Mouse (Mus musculus) left cerebral cortex, postnatal 36 days (tissue): Measurements from ENCODE around the gene Paqr6. TPM values are rescaled to one million over a fixed set of nuclear protein-coding genes. Genes with fewer than 3 reads are reported as not detected.

ENCODE experiments used
- DNase-seq, 2 experiments: peaks; one replicate each; pipeline ENCODE4 v3.0.0; 2021 to 2022; ENCODE audit warnings: low spot score in 2 of 2, mixed read lengths in 1 of 2
- intact Hi-C: fragments of 180-260 bp; cut with DNase I; formaldehyde crosslinking; loops from one replicate; pipeline ENCODE4 v1.15.1; 2025
- total RNA-seq, 2 experiments: library from RNA; stranded (reverse); gene quantifications; 2 replicates each; pipeline ENCODE4 v1.2.3; 2021

Gene Paqr6
- 1 to 10 TPM; 6.9 to 8.4 TPM for total RNA-seq

DNA sequence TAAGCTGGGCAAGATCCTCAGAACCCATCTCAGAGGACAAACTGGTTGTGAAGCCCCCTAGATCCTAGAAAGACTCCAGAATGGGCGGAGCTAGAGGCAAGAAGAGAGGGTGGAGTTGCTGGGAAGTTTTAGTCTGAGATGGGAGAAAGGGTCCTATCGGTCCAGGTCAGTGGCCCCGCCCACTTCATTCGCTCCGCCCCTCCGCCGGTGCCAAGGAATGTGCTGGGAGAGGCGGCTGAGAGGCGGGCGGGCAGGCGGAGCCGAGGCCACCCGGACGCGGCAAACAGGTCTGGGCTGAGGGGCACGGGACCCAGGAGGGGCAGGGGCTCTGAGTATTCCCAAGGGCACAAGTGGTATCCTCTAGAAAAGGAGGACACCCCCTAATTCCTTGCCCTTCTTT is at the start of gene Paqr6:
Paqr6 (plus strand) TSS at position 248 of the 400 bp plus-strand sequence.
- DNase-seq: no peak
- intact Hi-C loops: no loop called here

DNA sequence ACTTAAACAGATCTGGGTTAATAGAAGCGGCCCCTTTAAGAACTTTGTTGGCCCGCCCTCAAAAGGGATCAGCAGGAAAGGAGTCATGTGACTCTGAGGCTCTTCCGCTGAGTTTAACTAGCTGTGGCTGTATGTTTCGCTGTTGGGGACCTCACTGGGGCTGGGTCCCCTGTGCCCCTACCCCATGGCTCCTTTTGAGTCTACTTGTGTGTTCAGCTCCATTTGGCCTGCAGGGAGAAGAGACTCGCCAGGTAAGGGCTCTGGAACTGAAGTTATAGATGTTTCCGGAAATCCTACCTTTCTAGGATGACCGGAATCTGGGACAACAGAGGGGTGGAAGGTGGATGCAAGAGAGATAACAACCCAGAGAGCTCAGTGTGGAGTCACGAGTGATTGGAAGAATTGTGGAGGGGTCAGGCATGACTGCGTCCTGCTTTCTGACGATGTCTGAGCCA is 39.4 kb upstream of the Paqr6 start, which contains the start of gene Glmp:
Glmp (plus strand) TSS at position 73 of the 455 bp plus-strand sequence.
- DNase-seq: peak; percentile 54 to 60
- intact Hi-C loops: no loop called here

DNA sequence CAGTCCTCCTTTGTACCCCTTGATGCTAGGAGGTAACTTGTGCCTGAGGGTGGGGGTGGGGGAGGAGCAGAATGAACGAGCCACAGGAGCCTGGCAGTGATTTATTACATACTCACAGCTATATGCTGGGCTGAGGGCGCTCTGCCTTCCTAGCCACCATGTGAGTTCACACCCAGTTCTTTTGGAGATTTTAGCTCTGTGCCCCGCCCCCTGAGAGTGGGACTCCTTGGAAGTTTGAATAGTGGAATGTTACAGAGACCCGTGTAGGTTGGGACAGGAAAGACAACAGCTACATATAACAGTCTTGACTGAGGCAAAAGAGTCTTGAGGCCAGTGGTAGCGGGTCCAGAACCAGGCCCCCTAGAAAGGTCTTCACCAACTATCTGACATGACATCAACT is 35.4 kb upstream of the Paqr6 start:
- intact Hi-C loops: no loop called here
- no peak for DNase-seq

DNA sequence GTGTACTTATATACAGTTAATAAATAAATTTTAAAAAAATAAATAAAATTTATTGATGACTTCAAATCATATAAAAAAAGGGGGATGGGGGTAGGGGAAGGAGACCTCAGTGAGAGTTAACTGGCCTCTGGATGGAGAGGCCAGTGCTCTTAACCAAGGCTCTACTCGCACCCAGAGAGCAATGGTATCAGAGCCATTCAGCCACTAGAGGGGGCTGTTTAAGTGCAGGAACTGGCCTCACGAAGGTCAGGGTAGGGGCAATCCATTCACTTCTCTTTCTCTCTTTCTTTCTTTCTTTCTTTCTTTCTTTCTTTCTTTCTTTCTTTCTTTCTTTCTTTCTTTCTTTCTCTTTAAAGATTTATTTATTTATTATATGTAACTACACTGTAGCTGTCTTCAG is 33.1 kb upstream of the Paqr6 start:
- intact Hi-C loops: no loop called here
- DNase-seq: no peak

DNA sequence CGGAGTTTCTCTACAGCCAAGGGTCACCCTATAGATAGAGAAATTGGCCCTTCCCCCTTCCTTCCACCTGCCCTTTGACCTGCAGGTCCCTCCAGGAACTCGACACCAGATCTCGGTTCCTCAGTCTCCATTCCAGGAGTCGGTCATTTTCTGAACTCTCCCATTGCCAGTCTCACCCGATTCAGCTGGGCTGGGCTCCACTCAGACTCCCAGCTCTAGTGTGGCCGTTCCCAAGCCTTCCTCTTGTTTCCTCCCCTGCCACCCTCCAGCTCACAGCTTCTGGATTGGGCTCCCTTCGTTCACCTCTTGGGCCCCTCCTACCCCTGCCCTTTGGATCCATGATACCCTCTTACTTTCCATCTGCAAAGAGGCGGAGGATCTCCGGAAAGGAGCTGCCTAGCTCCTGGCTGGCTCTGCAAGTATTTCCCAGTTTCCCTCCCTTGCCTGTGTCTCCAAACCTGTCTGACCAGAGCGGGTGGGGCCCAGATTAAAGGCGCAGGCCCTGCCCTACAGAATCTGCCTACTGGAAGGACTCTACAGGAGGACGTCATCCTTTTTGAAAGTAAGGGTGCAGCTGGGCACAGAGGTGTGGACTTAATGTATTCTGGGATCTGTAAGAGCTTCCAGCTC is 30.2 kb upstream of the Paqr6 start:
- intact Hi-C loops: no loop called here
- no peak for DNase-seq

DNA sequence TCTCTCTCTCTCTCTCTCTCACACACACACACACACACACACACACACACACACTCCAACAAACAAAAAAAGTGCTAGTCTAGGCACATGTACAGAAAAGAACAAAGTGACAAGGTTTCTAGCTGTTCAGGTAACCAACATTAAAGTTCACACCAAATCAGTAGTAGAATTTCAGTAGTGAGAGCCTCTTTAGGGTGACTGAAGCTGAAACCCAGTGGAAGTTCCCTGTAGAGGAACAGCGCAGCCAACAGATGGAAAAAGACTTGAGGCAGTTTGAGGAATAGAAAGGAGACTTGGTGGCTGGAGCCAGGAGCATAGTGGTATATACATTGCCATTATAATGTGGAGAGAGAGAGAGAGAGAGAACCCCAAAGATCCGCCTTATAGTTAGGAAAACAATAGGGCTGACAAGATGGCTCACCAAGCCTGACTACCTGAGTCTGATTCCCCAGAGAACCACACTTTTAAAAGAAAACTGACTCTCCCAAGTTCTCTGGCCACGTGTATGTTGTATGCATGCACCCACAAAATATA is 29.4 kb upstream of the Paqr6 start:
- intact Hi-C loops: loop anchor here (5.0 kb wide), 1 partner anchor 38 kb away; the partner anchor contains the start of genes Cct3 and Tsacc
- DNase-seq: no peak

- intact Hi-C loops: loop anchor here (5.0 kb wide), 1 partner anchor 38 kb away; the partner anchor contains the start of genes Cct3 and Tsacc
- no peak for DNase-seq
Observed at GRCm38 (mm10) chr3:88335436-88336053, 28.8 kb upstream of the Paqr6 start.

GRCm38 (mm10) chr3:88336058-88337013 is 28.0 kb upstream of the Paqr6 start, which contains the start of the genes Tmem79 and Smg5:
Gene Tmem79 (minus strand): TSS chr3:88336148.
Gene Smg5 (plus strand): TSS chr3:88336260.
- intact Hi-C loops: loop anchor here (5.0 kb wide), 1 partner anchor 39 kb away; the partner anchor contains the start of genes Cct3 and Tsacc

DNA sequence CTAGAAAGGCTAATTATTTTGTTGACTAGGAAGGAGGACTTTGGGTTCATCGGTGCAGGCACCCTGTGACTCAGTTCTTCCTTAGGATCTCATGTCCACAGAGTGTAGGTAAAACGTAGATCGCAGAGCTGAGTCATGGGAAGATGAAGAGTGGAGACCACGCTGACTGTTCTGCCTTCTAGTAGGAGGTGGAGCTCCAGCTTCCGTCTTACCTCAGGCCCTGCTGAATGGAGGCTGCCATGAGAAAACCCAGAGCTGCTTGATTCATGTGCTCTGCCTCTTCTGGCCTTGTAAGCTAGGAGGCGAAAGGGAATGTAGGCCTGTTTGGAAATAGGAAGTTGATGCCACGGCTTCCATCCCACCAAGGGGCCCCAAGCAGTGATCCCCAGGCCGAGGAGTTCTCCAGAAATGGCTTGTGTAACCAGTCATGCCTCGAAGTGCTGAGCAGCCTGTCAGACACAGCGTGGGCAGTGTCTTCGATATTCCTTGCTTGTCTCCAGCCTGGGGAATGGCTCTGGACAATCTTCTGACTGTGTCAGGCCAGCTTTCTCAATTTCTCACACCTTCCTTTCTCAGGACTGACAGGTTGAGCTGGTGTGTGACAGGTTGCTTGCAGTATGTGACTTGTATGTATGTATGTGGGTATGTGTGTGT is 26.9 kb upstream of the Paqr6 start:
- DNase-seq: peak; percentile 54 to 59
- intact Hi-C loops: loop anchor here (5.0 kb wide), 1 partner anchor 40 kb away; the partner anchor contains the start of genes Cct3 and Tsacc

More at GRCm38 (mm10) chr3:88336058-88337013, 28.0 kb upstream of the Paqr6 start, which contains the start of the genes Tmem79 and Smg5:
- DNase-seq: peak; percentile 97

DNA sequence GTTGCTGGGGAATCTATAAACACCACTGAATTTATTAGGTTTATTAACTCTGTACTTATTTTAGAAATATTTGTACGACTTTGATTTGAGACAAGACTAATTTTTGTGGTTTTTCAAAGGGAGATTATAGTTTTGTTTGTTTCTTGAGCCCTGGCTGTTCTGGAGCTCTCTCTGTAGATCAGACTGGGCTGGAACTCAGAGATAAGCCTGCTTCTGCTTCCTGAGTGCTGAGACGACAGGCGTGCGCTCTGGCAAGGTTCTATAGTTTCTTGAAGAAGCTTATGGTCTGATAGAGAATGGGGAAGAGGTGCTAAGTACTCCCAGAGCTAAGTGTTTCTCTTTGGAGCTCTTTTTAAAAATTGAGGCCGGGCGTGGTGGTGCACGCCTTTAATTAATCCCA is 26.1 kb upstream of the Paqr6 start:
- intact Hi-C loops: loop anchor here (5.0 kb wide), 1 partner anchor 41 kb away; the partner anchor contains the start of genes Cct3 and Tsacc
- DNase-seq: no peak

DNA sequence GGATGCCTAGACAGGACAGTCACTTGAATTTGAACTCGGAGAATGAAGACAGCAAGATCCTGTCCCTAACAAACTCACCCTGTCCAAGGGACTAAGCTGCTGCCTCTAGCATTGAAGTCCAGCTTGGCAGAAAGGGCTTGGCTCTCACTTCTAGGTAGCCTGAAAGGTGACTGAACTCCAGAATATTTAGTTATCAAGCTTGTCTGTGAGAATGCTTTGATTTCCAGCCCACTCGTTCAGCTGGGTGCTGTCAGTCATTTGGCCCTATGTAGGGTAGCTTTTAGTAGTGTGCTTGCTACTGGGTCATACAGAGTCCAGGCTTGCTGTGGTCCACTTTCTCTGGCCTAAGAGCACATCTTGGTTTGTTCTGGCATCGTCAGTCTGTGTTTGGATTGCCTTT is 25.4 kb upstream of the Paqr6 start:
- no peak for DNase-seq
- intact Hi-C loops: loop anchor here (5.0 kb wide), 1 partner anchor 42 kb away; the partner anchor contains the start of genes Cct3 and Tsacc

DNA sequence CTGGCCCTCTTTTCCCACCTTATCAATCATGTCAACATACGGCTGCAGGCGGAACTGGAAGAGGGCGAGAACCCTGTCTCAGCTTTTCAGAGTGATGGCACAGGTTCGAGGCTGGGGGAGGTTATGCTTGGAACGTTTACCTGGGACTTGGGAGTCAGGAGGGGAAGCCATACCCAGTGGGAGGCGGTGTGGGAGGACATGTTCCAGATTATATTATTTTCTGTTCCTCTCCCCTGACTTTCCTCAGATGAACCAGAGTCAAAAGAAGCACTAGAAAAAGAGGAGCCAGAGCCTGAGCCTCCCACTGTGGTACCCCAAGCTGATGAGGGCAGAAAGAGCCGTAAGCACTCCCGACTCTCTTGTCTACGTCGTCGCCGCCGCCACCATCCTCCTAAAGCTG is 13.7 kb upstream of the Paqr6 start:
- intact Hi-C loops: loop anchor here (5.0 kb wide), 1 partner anchor 38 kb away; no protein-coding TSS in a partner anchor
- no peak for DNase-seq

GRCm38 (mm10) chr3:88352907-88353306 is 11.5 kb upstream of the Paqr6 start:
- intact Hi-C loops: loop anchor here (5.0 kb wide), 1 partner anchor 41 kb away; no protein-coding TSS in a partner anchor
- no peak for DNase-seq

DNA sequence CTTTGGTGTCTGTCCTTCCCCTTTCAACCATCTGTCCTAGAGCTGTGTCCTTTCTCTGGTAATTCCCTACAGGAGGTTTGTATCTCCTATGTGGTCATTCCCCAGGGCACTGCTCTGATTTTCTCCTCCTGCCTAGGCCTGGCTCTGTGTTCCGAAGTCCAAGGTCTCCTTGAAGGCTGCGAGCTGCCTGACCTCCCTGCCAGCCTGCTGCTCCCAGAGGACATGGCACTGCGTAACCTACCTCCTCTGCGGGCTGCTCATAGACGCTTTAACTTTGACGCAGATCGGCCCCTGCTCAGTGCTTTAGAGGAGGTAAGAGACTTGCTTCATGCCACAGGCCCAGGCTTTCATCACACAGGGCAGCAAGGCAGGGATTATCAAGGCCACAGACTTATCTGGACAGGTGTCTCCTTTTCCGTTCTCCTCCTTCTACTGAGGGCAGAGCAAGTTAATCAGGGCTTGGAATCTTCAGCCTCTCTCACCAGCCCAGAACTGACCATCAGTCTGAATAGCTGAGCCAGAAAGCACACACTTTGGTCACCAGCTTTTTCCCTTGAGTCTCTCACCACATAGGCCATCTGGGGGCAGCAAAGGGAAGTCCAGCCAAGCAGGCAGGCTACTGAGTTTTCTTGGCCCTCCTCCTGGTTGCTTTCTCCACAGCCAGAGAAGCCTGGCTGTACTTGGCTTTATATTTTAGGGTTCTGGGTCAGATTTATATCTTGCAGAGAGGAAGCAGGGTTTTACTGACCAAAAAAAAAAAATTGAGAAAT is 9.8 kb upstream of the Paqr6 start:
- intact Hi-C loops: loop anchor here (5.0 kb wide), 1 partner anchor 42 kb away; no protein-coding TSS in a partner anchor
- no peak for DNase-seq

DNA sequence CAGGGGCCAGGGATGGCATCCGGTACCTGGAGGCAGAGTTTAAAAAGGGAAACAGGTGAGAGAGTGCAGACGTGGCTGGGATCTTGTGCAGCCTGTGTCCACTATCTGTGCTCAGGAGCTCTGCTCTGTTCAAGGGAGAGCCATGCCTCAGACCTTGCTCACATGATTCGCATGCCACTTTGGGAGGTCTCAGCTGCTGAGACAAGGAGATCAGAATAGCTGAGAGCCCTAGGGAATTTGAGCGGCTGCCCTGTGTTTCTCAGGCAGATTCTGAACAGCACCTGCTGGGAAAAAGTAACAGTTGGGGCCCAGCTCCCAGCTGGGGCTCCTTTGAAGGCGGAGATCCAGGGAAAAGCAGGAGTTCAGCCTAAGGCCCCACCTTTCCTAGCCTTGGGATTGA is 4.8 kb upstream of the Paqr6 start:
- no peak for DNase-seq
- intact Hi-C loops: no loop called here

DNA sequence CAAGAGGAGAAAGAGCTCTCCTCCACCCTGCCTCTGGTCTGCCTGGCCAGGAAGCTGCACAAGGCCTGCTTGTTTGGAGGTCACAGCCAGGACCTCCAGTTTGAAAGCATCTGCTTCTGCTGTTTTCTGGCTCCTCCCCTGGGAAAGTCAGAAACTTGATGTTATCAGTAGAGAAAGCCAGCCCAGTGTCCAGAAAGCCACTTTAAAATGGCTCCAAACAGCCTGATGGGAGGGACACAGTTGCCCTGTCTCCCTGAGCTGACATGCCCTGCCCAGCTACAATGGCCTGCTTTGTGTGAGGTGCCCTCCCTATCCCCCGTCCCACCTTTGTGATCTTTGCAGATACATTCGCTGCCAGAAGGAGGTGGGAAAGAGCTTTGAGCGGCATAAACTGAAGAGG is 4.4 kb upstream of the Paqr6 start:
- intact Hi-C loops: no loop called here

GRCm38 (mm10) chr3:88361096-88361495 is 3.3 kb upstream of the Paqr6 start:
- intact Hi-C loops: no loop called here
- no peak for DNase-seq

More for the DNA sequence above, 4.4 kb upstream of the Paqr6 start:
- DNase-seq: no peak
